Mouse (Mus musculus): Measurements from ENCODE around the gene Gm5475.

Gm5475 gene

GRCm38 (mm10) chr15:100449495-100449894 is 27.5 kb downstream of the Gm5475 start:
- peak; percentile 57 for DNase-seq (ENCODE audit: low spot score)

DNA sequence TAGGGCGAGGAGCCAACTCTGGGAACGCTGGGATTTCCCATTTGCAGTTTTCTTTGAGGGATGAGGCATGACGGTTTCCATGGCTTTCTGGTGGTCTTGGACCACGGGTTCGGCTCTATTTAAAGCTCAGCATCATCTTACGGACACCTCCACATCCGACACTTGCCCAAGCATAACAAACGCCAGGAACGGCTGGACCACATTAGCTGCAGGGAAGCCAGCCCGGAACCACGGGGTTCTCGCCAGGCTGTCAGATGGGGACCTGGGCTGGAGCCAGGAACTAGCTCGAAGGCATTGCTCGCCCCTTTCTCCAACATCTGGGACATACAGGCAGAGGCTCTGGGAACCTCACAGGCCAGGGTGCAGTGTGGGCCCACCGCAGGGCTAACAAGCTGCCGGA is 29.3 kb downstream of the Gm5475 start:
- no peak for DNase-seq (ENCODE audit: low spot score)

DNA sequence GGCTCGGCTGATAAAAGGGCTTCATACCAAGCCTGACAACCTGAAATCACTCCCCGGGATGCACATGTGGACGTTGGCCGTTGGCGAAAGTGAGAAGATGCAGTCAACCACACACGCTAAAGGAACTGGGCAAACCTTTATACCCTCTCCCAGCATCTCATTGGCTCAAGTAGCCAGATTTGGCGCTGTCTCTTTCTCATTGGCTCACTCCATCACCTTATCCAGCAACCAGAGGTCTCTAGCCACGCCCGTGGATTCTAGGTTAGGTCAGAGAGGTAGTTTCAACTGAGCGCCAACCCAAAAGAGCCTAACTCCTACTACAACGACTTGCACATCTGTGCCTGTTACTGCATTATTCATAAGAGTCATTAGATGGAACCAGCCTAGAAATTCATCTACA is 30.5 kb downstream of the Gm5475 start:
- DNase-seq (ENCODE audit: low spot score) = no peak

DNA sequence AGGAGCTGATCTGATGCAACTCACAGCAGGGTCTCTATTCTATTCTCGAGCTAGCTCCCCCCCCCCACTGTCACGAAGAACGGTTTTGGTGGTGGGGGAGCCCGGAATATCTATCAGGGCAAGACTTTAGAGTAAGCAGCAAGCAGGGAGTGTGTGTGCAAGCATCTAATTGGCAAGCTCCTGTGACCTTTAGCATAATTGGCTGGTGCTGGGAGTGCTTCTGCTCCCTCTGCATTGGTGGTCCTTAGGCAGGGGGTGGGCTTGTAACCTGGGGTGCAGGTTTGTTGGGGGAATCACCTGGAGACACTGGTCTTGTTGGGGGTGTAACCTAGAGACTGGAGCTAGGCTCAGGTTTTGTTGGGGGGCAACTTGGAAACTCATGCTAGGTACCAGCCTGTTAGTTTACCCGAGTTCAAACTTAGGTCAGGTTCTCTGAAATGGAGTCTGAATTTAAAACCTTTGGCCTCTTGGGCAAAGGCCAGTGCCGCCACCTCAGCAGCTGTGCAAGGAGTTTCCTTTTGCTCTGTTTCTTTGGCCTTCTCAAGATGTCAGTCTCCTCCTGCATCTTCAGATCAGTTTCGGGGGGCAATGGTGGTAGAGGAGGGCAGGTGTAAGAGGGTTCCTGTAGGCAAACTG is 34.5 kb downstream of the Gm5475 start:
- no peak for DNase-seq (ENCODE audit: low spot score)

- peak; percentile 88 for DNase-seq (ENCODE audit: low spot score)
Measured at GRCm38 (mm10) chr15:100457340-100457739, 35.4 kb downstream of the Gm5475 start.

DNA sequence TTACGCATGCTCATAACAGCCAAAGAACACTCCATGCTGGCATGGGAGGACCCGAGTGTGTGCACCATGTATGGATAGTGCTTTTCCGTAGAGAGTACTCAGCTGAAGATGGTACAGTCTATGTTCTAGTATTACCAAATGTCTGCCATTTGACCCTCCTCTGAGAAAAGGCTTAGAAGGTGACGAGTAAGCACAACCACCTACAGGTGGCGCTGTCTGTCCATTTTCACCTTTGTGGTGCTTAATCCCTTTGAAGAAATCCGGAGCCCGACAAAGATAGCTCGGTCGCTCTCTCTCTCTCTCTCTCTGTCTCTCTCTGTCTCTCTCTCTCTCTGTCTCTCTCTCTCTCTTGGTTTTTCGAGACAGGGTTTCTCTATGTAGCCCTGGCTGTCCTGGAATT is 36.1 kb downstream of the Gm5475 start:
- peak; percentile 91 for DNase-seq (ENCODE audit: low spot score)

DNA sequence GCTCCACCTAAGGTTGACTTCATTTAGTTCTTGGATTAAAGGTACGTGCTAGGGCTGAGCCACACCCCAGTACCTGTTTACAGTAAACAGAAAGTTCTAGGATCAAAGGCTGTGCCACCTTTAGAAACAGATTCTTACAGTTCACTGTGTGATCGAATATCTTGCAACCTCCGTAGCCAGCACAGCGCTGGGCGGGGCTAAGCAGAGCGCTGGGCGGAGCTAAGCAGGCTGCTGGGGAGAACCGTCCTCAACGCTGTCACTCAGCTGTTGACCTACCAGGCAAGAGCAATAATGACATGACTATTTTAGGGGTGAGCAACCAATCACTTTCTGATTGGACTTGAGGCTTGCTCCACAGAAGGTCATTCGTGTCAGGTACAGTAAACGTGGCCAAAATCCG is 39.0 kb downstream of the Gm5475 start:
- DNase-seq (ENCODE audit: low spot score) = no peak

- peak; percentile 62 for DNase-seq (ENCODE audit: low spot score)
Measured at GRCm38 (mm10) chr15:100461646-100462045, 39.7 kb downstream of the Gm5475 start.

DNA sequence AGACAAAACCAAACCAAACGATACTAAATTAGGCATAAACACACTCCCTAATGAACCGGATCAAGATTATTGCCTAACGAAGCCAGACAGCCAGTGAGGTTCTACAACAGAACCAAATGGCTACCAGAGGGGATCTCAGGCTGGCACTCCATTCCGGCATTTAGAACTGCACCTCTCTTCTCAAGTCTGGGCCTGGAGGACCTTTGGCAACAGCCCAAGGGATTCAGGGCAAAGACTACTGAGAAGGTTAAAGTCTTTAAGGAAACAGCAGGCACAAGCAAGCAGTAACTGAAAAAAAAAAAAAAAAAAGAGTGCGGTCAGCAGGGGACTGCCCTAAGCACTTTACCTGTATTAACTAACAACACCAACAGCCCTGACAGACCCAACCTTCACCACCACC is 40.1 kb downstream of the Gm5475 start:
- DNase-seq (ENCODE audit: low spot score) = no peak

DNA sequence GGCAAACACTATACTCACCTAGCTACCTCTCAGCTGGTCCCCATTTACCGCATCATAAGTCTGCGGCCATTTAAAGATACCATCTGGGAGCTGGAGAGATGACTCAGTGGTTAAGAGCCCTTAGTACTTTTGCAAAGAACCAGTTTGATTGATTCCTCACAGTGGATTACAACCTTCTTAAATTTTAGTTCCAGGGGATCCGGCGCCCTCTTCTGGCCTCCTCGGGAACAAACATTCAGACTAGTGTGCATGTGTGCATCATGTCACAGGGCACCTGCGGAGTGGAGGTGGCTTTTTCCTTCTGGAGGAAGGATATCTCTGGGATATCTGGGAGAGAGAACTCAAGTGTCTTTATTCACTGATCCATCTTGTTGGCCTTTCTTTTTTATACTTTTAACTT is 41.8 kb downstream of the Gm5475 start:
- DNase-seq (ENCODE audit: low spot score) = peak; percentile 88

DNA sequence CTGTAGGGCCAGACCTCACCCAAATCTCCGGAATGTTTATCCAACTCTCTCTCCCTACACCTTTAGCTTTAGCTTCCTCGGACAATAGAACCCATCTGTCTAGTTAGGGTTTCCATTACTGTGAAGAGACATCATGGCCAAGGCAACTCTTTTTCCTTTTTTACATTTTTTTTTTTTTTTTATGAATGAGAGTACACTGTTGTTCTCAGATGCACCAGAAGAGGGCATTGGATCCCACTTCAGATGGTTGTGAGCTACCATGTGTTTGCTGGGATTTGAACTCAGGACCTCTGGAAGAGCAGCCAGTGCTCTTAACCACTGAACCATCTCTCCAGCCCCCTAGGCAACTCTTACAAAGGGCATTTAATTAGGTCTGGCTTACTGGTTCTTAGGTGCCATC is 43.5 kb downstream of the Gm5475 start:
- no peak for DNase-seq (ENCODE audit: low spot score)

DNA sequence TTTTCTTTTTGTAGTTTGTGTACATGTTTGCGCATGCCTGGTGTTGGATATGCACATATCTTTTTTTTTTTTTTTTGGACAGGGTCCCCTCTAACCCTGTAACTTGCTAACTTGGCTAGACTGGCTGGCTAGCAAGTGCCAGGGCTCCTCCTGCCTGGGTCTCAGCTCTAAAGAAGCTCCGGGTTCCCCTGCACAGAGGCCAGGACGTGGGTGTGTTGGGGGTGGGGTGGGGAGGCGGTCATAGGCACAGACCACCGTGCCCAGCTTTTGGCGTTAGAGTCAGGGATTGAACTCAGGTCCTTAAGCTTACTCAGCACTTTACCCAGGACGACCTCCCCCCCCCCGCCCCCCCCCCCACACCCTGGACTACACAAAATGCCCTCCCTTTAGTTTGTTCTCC is 45.8 kb downstream of the Gm5475 start:
- no peak for DNase-seq (ENCODE audit: low spot score)

DNA sequence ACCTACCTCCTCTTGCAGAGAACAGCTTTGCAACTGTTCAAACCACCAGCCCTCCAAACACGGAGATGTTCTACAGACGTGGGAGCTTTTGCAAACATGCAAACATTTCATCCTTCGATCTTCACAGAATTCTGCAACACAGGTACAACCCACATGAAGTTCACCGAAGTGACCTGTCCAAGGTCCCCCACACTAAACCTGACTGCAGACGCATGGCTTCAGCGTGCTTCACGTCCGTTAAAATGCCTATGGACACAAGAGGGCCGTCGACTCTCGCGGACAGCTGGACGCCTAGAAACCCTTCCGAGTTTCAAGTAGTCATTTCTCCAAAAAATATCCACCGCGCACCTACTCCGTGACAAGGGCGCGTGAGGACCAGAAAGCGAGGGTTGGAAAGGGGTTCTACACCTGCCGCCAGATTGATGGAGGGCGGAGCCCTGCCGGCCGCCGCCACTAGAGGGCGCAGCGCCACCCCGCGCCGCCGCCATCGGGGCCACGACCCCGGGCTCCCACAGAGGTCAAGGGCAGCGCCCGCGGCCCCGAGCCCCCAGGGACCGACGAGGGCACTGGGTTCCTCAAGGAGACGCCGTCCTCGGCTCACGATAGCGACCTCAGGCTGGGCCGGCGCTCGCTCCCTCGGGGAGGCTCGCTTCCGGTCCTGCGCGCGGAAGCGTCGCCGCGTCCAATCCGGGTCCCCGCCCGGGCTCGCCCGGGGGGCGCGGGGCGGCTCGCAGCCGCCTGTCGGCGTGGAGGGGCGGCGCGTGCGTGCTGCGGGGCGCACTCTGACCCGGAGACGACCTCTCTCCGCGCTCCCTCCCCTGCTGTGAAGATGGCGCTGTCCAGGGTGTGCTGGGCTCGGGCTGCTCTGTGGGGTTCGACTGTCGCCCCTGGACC is 46.6 kb downstream of the Gm5475 start, which contains the start of gene Letmd1:
Gene Letmd1 (plus strand): TSS at position 729 of the 894 bp plus-strand sequence.
- DNase-seq (ENCODE audit: low spot score) = peak; percentile 96

- DNase-seq (ENCODE audit: low spot score) = peak; percentile 49
Measured at GRCm38 (mm10) chr15:100469189-100469545, 47.2 kb downstream of the Gm5475 start.

DNA sequence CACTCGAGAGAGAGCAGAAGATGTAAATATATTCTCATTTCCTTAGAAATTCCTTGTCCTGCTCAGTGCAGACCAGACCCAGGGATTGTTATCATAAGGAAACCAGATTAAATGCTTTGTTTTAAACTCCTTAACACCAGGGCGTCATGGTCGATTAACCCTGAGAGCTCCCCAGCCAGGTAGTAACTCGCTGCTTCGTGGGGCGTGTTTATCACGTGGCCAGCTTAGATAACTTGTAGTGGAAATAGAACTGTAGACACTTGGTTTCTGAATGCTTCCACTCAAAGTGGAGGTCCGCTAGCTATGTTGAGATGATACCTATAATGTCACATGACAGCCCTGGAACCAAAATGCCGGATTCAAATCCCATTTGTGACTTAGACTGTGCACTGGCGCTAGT is 48.1 kb downstream of the Gm5475 start:
- no peak for DNase-seq (ENCODE audit: low spot score)

DNA sequence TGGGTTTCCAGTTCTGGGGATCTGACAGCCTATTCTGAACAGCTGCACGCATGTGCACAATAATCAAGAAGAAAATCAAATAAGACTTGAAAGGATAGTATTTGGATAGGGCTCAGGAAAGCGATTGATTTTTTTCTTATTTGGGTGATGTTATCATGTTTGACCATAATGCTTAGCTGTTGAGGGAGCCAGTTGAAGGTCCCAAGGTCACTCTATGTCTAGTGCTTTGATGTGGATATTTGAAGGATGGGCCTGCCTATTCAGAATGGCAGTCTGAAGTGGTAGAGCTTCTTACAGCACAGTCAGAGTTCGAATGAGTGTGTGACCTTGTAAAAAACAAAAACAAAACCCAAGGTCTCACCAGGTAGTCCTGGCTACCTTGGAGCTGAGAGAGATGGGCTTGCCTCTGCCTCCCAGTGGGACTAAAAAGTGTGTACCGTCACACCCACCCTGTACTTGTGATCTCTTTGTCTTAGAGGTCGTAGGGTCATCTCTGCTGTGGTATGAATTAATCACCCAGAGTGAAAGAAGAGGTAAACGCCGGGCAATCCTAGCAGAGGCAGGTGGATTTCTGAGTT is 52.1 kb downstream of the Gm5475 start:
- no peak for DNase-seq (ENCODE audit: low spot score)

Data from MN1 (cell line).